20 mouse cellular contexts compared by ENCODE assay signal in the genomic region with DNA sequence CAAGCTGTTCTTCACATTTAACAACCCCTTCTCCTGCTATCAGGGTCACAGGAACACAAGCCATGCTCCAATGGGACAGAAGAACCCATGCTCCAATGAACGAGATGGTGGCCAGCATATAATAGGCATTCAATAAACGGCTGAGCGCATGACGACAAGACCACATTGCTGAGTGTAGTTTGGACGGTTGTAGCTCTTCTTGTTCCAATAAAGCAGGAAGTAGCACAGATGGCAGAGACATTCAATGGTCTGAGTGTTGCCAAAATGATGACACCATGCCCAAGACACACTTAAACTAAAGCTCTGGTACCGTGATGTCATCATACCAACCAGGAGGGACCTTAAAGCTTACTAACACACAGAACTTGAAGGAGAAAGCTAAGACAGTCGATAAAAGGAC. TPM values are rescaled to one million over a fixed set of nuclear protein-coding genes. Genes with fewer than 3 reads are reported as not detected.
DNase-seq lines count a peak whose midpoint lies in the region; ATAC-seq and TF ChIP-seq lines count a peak whose summit lies in the region.
"Had no signal": no experiment of that assay in that cellular context is flagged by ENCODE, and none has a peak within 500 bp of the region (broad histone marks: within the 10 kb centered on the region; RNA-seq: fewer than 3 reads in every experiment).

No protein-coding gene starts in this region.

- 0 out of 2 replicates have a peak, but pooled peaks cover 7% of the 10 kb centered on the region for H3K4me1 ChIP-seq in forebrain, embryonic 16.5 days (replicated peaks; ENCODE audit: control insufficient read depth, insufficient read depth, low read length)
- H3K4me1 ChIP-seq in hindbrain, postnatal 0 days (ENCODE audit: insufficient read depth, low read length), result no peaks in the 10 kb centered on the region
- H3K4me1 ChIP-seq: midbrain, embryonic 15.5 days had no signal

- TF ChIP-seq CTCF in hindbrain, postnatal 0 days (IDR thresholded peaks at IDR 0.05; ENCODE audit: low read depth), result no peak

- 64% methylated on average over 7 of the region's 7 CpGs for WGBS in forebrain, embryonic 16.5 days
- 77% methylated on average over 7 of the region's 7 CpGs for WGBS in hindbrain, postnatal 0 days

- no peaks in the 10 kb centered on the region for H3K27me3 ChIP-seq in forebrain, embryonic 16.5 days (replicated peaks; ENCODE audit: control insufficient read depth, insufficient read depth, low read length)
- H3K27me3 ChIP-seq in hindbrain, postnatal 0 days (ENCODE audit: insufficient read depth, low read length), result no peaks in the 10 kb centered on the region
- H3K27me3 ChIP-seq: heart, embryonic 15.5 days; lung, embryonic 15.5 days; midbrain, embryonic 15.5 days; Patski had no signal

- H3K36me3 ChIP-seq in forebrain, embryonic 16.5 days (ENCODE audit: control insufficient read depth, insufficient read depth), result no peaks in the 10 kb centered on the region
- no peaks in the 10 kb centered on the region for H3K36me3 ChIP-seq in hindbrain, postnatal 0 days (ENCODE audit: insufficient read depth, low read length)
- H3K36me3 ChIP-seq: heart, embryonic 15.5 days; hindbrain, embryonic 10.5 days; liver, embryonic 12.5 days; lung, embryonic 15.5 days; midbrain, embryonic 15.5 days had no signal

- no peak overlapping the region for H3K4me3 ChIP-seq in forebrain, embryonic 16.5 days (replicated peaks; ENCODE audit: low read length)
- no peak overlapping the region for H3K4me3 ChIP-seq in hindbrain, postnatal 0 days (ENCODE audit: low read length)
- H3K4me3 ChIP-seq: gastrocnemius, adult 2 months; heart, embryonic 15.5 days; hindbrain, embryonic 10.5 days; left cerebral cortex, adult 2 months; liver, embryonic 12.5 days; lung, embryonic 15.5 days; midbrain, embryonic 15.5 days had no signal

- H3K9me3 ChIP-seq in forebrain, embryonic 16.5 days (ENCODE audit: control insufficient read depth, low read length), result no peaks in the 10 kb centered on the region
- no peaks in the 10 kb centered on the region for H3K9me3 ChIP-seq in hindbrain, postnatal 0 days (ENCODE audit: low read length)
- H3K9me3 ChIP-seq: heart, embryonic 15.5 days; hindbrain, embryonic 10.5 days; liver, embryonic 12.5 days; lung, embryonic 15.5 days; midbrain, embryonic 15.5 days had no signal

- ATAC-seq in forebrain, embryonic 16.5 days, result peak; percentile 68
- no peak for ATAC-seq in hindbrain, postnatal 0 days
- ATAC-seq: liver, embryonic 12.5 days; midbrain, embryonic 15.5 days; Patski had no signal

- H3K9ac ChIP-seq in forebrain, embryonic 16.5 days (replicated peaks; ENCODE audit: low read depth, low read length), result no peak overlapping the region
- no peak overlapping the region for H3K9ac ChIP-seq in hindbrain, postnatal 0 days (replicated peaks; ENCODE audit: low read length)
- H3K9ac ChIP-seq: heart, embryonic 15.5 days; liver, embryonic 12.5 days; lung, embryonic 15.5 days; midbrain, embryonic 15.5 days had no signal

- peak; percentile 86 for DNase-seq in heart, adult 11 months
- DNase-seq in heart, adult 9 months (ENCODE audit: low spot score in 2 of 2), result no peak
- DNase-seq in brain, embryonic 18.5 days (ENCODE audit: low read depth, low spot score), result peak; percentile 43
- peak; percentile 33 for DNase-seq in cerebellum, adult 8-10 months
- no peak for DNase-seq in hindbrain, postnatal 0 days (ENCODE audit: low spot score)
- DNase-seq in adrenal gland, postnatal 14 days, result no peak
- DNase-seq: gastrocnemius, adult 2 months; heart, adult 18-20 months; kidney, adult 9 months; kidney, postnatal 36 days; spleen, adult 18-20 months; thymus, adult 2 months had no signal

- peak overlapping the region; percentile 76 for H3K27ac ChIP-seq in forebrain, embryonic 16.5 days (ENCODE audit: low read length)
- no peak overlapping the region for H3K27ac ChIP-seq in hindbrain, postnatal 0 days
- H3K27ac ChIP-seq: gastrocnemius, adult 2 months; heart, embryonic 15.5 days; hindbrain, embryonic 10.5 days; left cerebral cortex, adult 2 months; liver, embryonic 12.5 days; lung, embryonic 15.5 days; midbrain, embryonic 15.5 days had no signal

- no peak overlapping the region for H3K4me2 ChIP-seq in forebrain, embryonic 16.5 days (ENCODE audit: low read length)
- H3K4me2 ChIP-seq in hindbrain, postnatal 0 days (ENCODE audit: low read depth, low read length), result no peak overlapping the region
- H3K4me2 ChIP-seq: heart, embryonic 15.5 days; liver, embryonic 12.5 days; lung, embryonic 15.5 days; midbrain, embryonic 15.5 days had no signal

RNA-seq across cellular contexts. Expression of a gene that starts 16.7 kb away (rescaled TPM):
- 22.1 and 23.8 TPM in 2 replicates for polyA plus RNA-seq in forebrain, embryonic 16.5 days (2015; fragmentation: Nextera tagmentation; extraction: Ambion mirVana)
- 26.7 and 34.0 TPM in 2 replicates for total RNA-seq in hindbrain, postnatal 0 days (2014; rRNA removed)
- 23.4 and 25.2 TPM in 2 replicates for polyA plus RNA-seq in hindbrain, postnatal 0 days (2015; fragmentation: Nextera tagmentation; extraction: Ambion mirVana)
- total RNA-seq in adrenal gland, postnatal 14 days (2021), result 44.4 and 47.5 TPM in 2 replicates

RNA-seq across cellular contexts. Expression of a gene that starts 56.6 kb away (rescaled TPM):
- polyA plus RNA-seq in forebrain, embryonic 16.5 days (2015; fragmentation: Nextera tagmentation; extraction: Ambion mirVana), result 8.5 and 8.6 TPM in 2 replicates
- 2.4 and 2.5 TPM in 2 replicates for total RNA-seq in hindbrain, postnatal 0 days (2014; rRNA removed)
- 3.7 TPM in 2 replicates for polyA plus RNA-seq in hindbrain, postnatal 0 days (2015; fragmentation: Nextera tagmentation; extraction: Ambion mirVana)
- 3.6 and 5.0 TPM in 2 replicates for total RNA-seq in adrenal gland, postnatal 14 days (2021)

Comparison
In these comparisons a context has a peak if more than half of its experiments do, and no peak if none do; other contexts are left out.
1. DNase-seq: peak in heart, adult 11 months (single experiment), brain, embryonic 18.5 days (single experiment) and cerebellum, adult 8-10 months (single experiment); none in heart, adult 9 months (0 of 2), hindbrain, postnatal 0 days (single experiment) and adrenal gland, postnatal 14 days (single experiment).